Mouse (Mus musculus): ENCODE data around the gene Ttc34.

DNA sequence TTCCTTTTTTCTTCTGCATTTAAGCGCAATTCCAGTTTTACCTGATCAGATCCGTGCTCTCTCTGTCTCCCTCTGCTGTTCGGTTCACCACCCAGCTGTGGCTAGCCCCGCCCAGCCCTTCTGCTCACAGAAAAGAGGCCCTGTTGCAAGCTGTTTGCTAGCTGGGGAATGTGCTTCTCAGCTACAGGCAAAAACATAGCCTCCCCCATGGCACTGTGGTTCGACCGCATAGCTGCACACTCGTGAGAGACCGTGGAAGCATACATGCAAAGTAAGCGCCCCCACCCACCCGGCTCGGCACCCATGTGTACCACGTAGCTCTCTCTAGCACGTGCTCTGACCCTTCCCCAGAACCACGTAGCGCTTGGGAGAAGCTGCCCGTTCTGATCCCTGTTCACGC lies 70.6 kb downstream of the Ttc34 start:
- peak; percentile 88 for TF ChIP-seq CTCF (IDR thresholded peaks at IDR 0.05; ENCODE audit: control insufficient read depth, insufficient read depth, low read length)
- peak; percentile 20; the same call in 1 of the 2 replicates for TF ChIP-seq POLR2A (IDR thresholded peaks at IDR 0.05; ENCODE audit: borderline replicate concordance, control insufficient read depth, low read depth, low read length)
